Mouse (Mus musculus) neural tube, embryonic 14.5 days (tissue): ENCODE measurements around the gene Srf. TPM values are rescaled to one million over a fixed set of nuclear protein-coding genes. Genes with fewer than 3 reads are reported as not detected.
"Not testable (repeated sequence)": the region's sequence is repeated elsewhere in the genome, so short reads cannot be mapped to it uniquely, and the experiment has no call there.

Source experiments
- ATAC-seq: fragments of 200-750 bp; cut with Nextera tagmentation; 2 replicates; pipeline ENCODE4 v1.8.0; 2017; ENCODE audit warnings: low read depth, mild to moderate bottlenecking, moderate TSS enrichment, moderate library complexity
- H3K27ac ChIP-seq: fragments of 300-500 bp; sonication (generic); 2 replicates; pipeline ENCODE4 v1.5.1; 2014; ENCODE audit warnings: low read depth, mild to moderate bottlenecking, control low read depth, low read length, moderate library complexity, mixed read lengths
- H3K27me3 ChIP-seq: fragments of 300-500 bp; sonication (generic); 2 replicates; pipeline ENCODE4 v1.6.1; 2014; ENCODE audit warnings: low read length; ENCODE audit not compliant: control insufficient read depth, insufficient read depth
- H3K36me3 ChIP-seq: fragments of 300-500 bp; sonication (generic); 2 replicates; pipeline ENCODE4 v1.6.1; 2014; ENCODE audit warnings: low read length, mixed read lengths; ENCODE audit not compliant: control insufficient read depth, insufficient read depth
- H3K4me1 ChIP-seq: fragments of 300-500 bp; sonication (generic); 2 replicates; pipeline ENCODE4 v1.6.1; 2014; ENCODE audit warnings: low read length; ENCODE audit not compliant: control insufficient read depth, insufficient read depth
- H3K4me2 ChIP-seq: fragments of 300-500 bp; sonication (generic); 2 replicates; pipeline ENCODE4 v1.6.1; 2014; ENCODE audit warnings: mild to moderate bottlenecking, low read depth, low read length, control low read depth
- H3K4me3 ChIP-seq: fragments of 300-500 bp; sonication (generic); 2 replicates; pipeline ENCODE4 v1.5.1; 2014; ENCODE audit warnings: low read depth, low read length, control low read depth, mixed read lengths
- H3K9ac ChIP-seq: fragments of 300-500 bp; sonication (generic); replicated peaks from 2 replicates; pipeline ENCODE4 v1.6.1; 2014; ENCODE audit warnings: low read depth, mild to moderate bottlenecking, control low read depth, low read length, mixed read lengths
- H3K9me3 ChIP-seq: fragments of 300-500 bp; sonication (generic); 2 replicates; pipeline ENCODE4 v1.6.1; 2016; ENCODE audit warnings: low read length; ENCODE audit not compliant: control insufficient read depth
- WGBS: fragments of 180-500 bp; shearing (Covaris S2); extraction: QIAGEN DNeasy Blood & Tissue Kit; methylation state at CpG from one replicate; pipeline ENCODE4 v1.1.7; 2014; 5-methylcytosine and 5-hydroxymethylcytosine counted together
- polyA plus RNA-seq: library from polyadenylated mRNA; unstranded; fragments of >200 nt; fragmentation: Nextera tagmentation; extraction: Ambion mirVana; gene quantifications from 2 replicates; pipeline ENCODE4 v1.2.1, GENCODE M21; 2014

The Srf gene
- polyA plus RNA-seq, 1 experiment from 2014 or later = 5.4 TPM

- Histone ChIP-seq H3K36me3 (peaks cover 46% of the 10 kb centered on the region), H3K4me2 (no peak overlapping the region), H3K4me1 (no peaks in the 10 kb centered on the region), H3K9me3 (no peaks in the 10 kb centered on the region), H3K27ac (no peak overlapping the region), H3K4me3 (no peak overlapping the region), H3K9ac (no peak overlapping the region), H3K27me3 (no peaks in the 10 kb centered on the region)
- WGBS = 98% methylated on average over 7 of the region's 7 CpGs
- ATAC-seq = no peak
Measured at GRCm38 (mm10) chr17:46574535-46574934, 18.6 kb upstream of the Srf start.

- Histone ChIP-seq H3K4me3 (no peak overlapping the region), H3K36me3 (peaks cover 36% of the 10 kb centered on the region), H3K27ac (no peak overlapping the region), H3K4me2 (no peak overlapping the region), H3K9ac (no peak overlapping the region), H3K4me1 (no peaks in the 10 kb centered on the region), H3K9me3 (no peaks in the 10 kb centered on the region), H3K27me3 (no peaks in the 10 kb centered on the region)
- no peak for ATAC-seq
- WGBS = 91% methylated on average over 11 of the region's 11 CpGs
Measured at GRCm38 (mm10) chr17:46571005-46571404, 15.0 kb upstream of the Srf start.

- Histone ChIP-seq H3K27me3 (no peaks in the 10 kb centered on the region), H3K4me2 (no peak overlapping the region), H3K9ac (no peak overlapping the region), H3K4me1 (peaks cover 10% of the 10 kb centered on the region), H3K9me3 (no peaks in the 10 kb centered on the region), H3K27ac (no peak overlapping the region), H3K36me3 (peaks cover 4% of the 10 kb centered on the region), H3K4me3 (no peak overlapping the region)
- no peak for ATAC-seq
- 93% methylated on average over 6 of the region's 6 CpGs for WGBS
Measured at GRCm38 (mm10) chr17:46559146-46559545, 3.2 kb upstream of the Srf start.

- no peaks in the 10 kb centered on the region for H3K27me3 ChIP-seq
- no peaks in the 10 kb centered on the region for H3K36me3 ChIP-seq
- H3K9me3 ChIP-seq = no peaks in the 10 kb centered on the region
- H3K27ac ChIP-seq = no peak overlapping the region
- WGBS = 92% methylated on average over 5 of the region's 5 CpGs
- no peak overlapping the region for H3K4me3 ChIP-seq
- H3K4me2 ChIP-seq = no peak overlapping the region
- H3K9ac ChIP-seq = no peak overlapping the region
- H3K4me1 ChIP-seq = peaks cover 20% of the 10 kb centered on the region
- ATAC-seq = no peak
Measured at GRCm38 (mm10) chr17:46558151-46558550, 2.2 kb upstream of the Srf start.

- H3K4me2 ChIP-seq, H3K36me3 ChIP-seq, H3K4me3 ChIP-seq, H3K27me3 ChIP-seq, H3K27ac ChIP-seq, H3K9me3 ChIP-seq, H3K9ac ChIP-seq, ATAC-seq: not testable (repeated sequence)
- peaks cover 28% of the 10 kb centered on the region for H3K4me1 ChIP-seq
Measured at GRCm38 (mm10) chr17:46557321-46557720, 1.3 kb upstream of the Srf start.

- Histone ChIP-seq H3K4me2 (peak overlapping the region; percentile 63), H3K4me3 (peak overlapping the region; percentile 96), H3K27me3 (no peaks in the 10 kb centered on the region), H3K9me3 (no peaks in the 10 kb centered on the region), H3K4me1 (peaks cover 29% of the 10 kb centered on the region), H3K36me3 (peaks cover 4% of the 10 kb centered on the region; the same call in 1 of the 2 replicates), H3K9ac (peak overlapping the region; percentile 29), H3K27ac (peak overlapping the region; percentile 71)
- ATAC-seq = peak; percentile 19
- under 1% methylated on average over 11 of the region's 11 CpGs for WGBS
Measured at GRCm38 (mm10) chr17:46556584-46556945, 590 bp upstream of the Srf start.

GRCm38 (mm10) chr17:46554977-46555672 lies 850 bp downstream of the Srf start:
- Histone ChIP-seq H3K9ac (peak overlapping the region; percentile 94), H3K9me3 (no peaks in the 10 kb centered on the region), H3K36me3 (peaks cover 15% of the 10 kb centered on the region), H3K4me3 (peak overlapping the region; percentile 96), H3K27ac (peak overlapping the region; percentile 91), H3K4me2 (peak overlapping the region; percentile 69), H3K4me1 (peaks cover 29% of the 10 kb centered on the region), H3K27me3 (no peaks in the 10 kb centered on the region)
- under 1% methylated on average over 68 of the region's 75 CpGs for WGBS
- peak; percentile 2; the same call in 1 of the 2 replicates for ATAC-seq

GRCm38 (mm10) chr17:46554646-46554976 lies 1.4 kb downstream of the Srf start:
- Histone ChIP-seq H3K36me3 (peaks cover 15% of the 10 kb centered on the region), H3K4me3 (peak overlapping the region; percentile 96), H3K27ac (peak overlapping the region; percentile 91; the same call in 1 of the 2 replicates), H3K4me2 (peak overlapping the region; percentile 69), H3K4me1 (peaks cover 29% of the 10 kb centered on the region), H3K27me3 (no peaks in the 10 kb centered on the region), H3K9me3 (no peaks in the 10 kb centered on the region), H3K9ac (peak overlapping the region; percentile 94)
- ATAC-seq = no peak
- 0% methylated on average over 11 of the region's 11 CpGs for WGBS

- H3K9me3 ChIP-seq = no peaks in the 10 kb centered on the region
- no peaks in the 10 kb centered on the region for H3K27me3 ChIP-seq
- H3K4me3 ChIP-seq = peak overlapping the region; percentile 96
- H3K36me3 ChIP-seq = peaks cover 16% of the 10 kb centered on the region
- peak overlapping the region; percentile 94; the same call in 1 of the 2 replicates for H3K9ac ChIP-seq
- 69% methylated on average over 3 of the region's 3 CpGs for WGBS
- H3K27ac ChIP-seq = no peak overlapping the region
- no peak for ATAC-seq
- H3K4me2 ChIP-seq = peak overlapping the region; percentile 69
- H3K4me1 ChIP-seq = peaks cover 29% of the 10 kb centered on the region
Measured at GRCm38 (mm10) chr17:46553926-46554325, 2.0 kb downstream of the Srf start.
